Mouse (Mus musculus) midbrain, embryonic 14.5 days (tissue): ENCODE data around the gene Ptafr. TPM values are rescaled to one million over a fixed set of nuclear protein-coding genes. Genes with fewer than 3 reads are reported as not detected.

ENCODE experiments used
- ATAC-seq: fragments of 200-750 bp; cut with Nextera tagmentation; 2 replicates; pipeline ENCODE4 v1.8.0; 2017; ENCODE audit warnings: moderate number of reproducible peaks, moderate library complexity; ENCODE audit not compliant: low FRiP score, low TSS enrichment
- DNase-seq: peaks from one replicate; pipeline ENCODE4 v3.0.0-alpha.2; 2015
- H3K27ac ChIP-seq: fragments of 300-500 bp; sonication (generic); replicated peaks from 2 replicates; pipeline ENCODE4 v1.5.1; 2014; ENCODE audit warnings: mild to moderate bottlenecking, low read depth, low read length, moderate library complexity
- H3K27me3 ChIP-seq: fragments of 300-500 bp; sonication (generic); 2 replicates; pipeline ENCODE4 v1.6.1; 2014; ENCODE audit warnings: low read length, control low read depth, mixed read lengths; ENCODE audit not compliant: control insufficient read depth, insufficient read depth
- H3K36me3 ChIP-seq: fragments of 300-500 bp; sonication (generic); 2 replicates; pipeline ENCODE4 v1.6.1; 2014; ENCODE audit warnings: low read length, control low read depth; ENCODE audit not compliant: control insufficient read depth, insufficient read depth
- H3K4me1 ChIP-seq: fragments of 300-500 bp; sonication (generic); 2 replicates; pipeline ENCODE4 v1.6.1; 2014; ENCODE audit warnings: mild to moderate bottlenecking, antibody characterized with exemption, low read length, control low read depth; ENCODE audit not compliant: control insufficient read depth, insufficient read depth
- H3K4me2 ChIP-seq: fragments of 300-500 bp; sonication (generic); 2 replicates; pipeline ENCODE4 v1.6.1; 2014; ENCODE audit warnings: mild to moderate bottlenecking, low read length, moderate library complexity
- H3K4me3 ChIP-seq: fragments of 300-500 bp; sonication (generic); replicated peaks from 2 replicates; pipeline ENCODE4 v1.5.1; 2014; ENCODE audit warnings: low read depth, low read length
- H3K9ac ChIP-seq: fragments of 300-500 bp; sonication (generic); replicated peaks from 2 replicates; pipeline ENCODE4 v1.6.1; 2014; ENCODE audit warnings: mild to moderate bottlenecking, low read length, moderate library complexity
- H3K9me3 ChIP-seq: fragments of 300-500 bp; sonication (generic); 2 replicates; pipeline ENCODE4 v1.6.1; 2016; ENCODE audit warnings: low read length, control low read depth, mixed read lengths; ENCODE audit not compliant: control insufficient read depth
- WGBS: fragments of 180-500 bp; shearing (Covaris S2); extraction: QIAGEN DNeasy Blood & Tissue Kit; methylation state at CpG from one replicate; pipeline ENCODE4 v1.1.7; 2014; 5-methylcytosine and 5-hydroxymethylcytosine counted together
- polyA plus RNA-seq: library from polyadenylated mRNA; unstranded; fragments of >200 nt; fragmentation: Nextera tagmentation; extraction: Ambion mirVana; gene quantifications from 2 replicates; pipeline ENCODE4 v1.2.1, GENCODE M21; 2014

The Ptafr gene
- polyA plus RNA-seq, 1 experiment from 2014 or later: 0.37 TPM

GRCm38 (mm10) chr4:132611320-132611719 lies 47.5 kb downstream of the Ptafr start:
- H3K27ac ChIP-seq: no peak overlapping the region
- 85% methylated on average over 8 of the region's 8 CpGs for WGBS
- no peak for DNase-seq
- no peaks in the 10 kb centered on the region for H3K27me3 ChIP-seq
- H3K4me1 ChIP-seq: no peaks in the 10 kb centered on the region
- no peak overlapping the region for H3K9ac ChIP-seq
- H3K9me3 ChIP-seq: no peaks in the 10 kb centered on the region
- H3K36me3 ChIP-seq: no peaks in the 10 kb centered on the region
- no peak for ATAC-seq
- no peak overlapping the region for H3K4me2 ChIP-seq
- H3K4me3 ChIP-seq: no peak overlapping the region

GRCm38 (mm10) chr4:132617873-132618272 lies 54.0 kb downstream of the Ptafr start:
- WGBS: 90% methylated on average over 6 of the region's 6 CpGs
- no peaks in the 10 kb centered on the region for H3K27me3 ChIP-seq
- ATAC-seq (no peak), DNase-seq (no peak)
- no peak overlapping the region for H3K4me2 ChIP-seq
- H3K4me3 ChIP-seq: no peak overlapping the region
- no peak overlapping the region for H3K9ac ChIP-seq
- H3K4me1 ChIP-seq: no peaks in the 10 kb centered on the region
- H3K36me3 ChIP-seq: no peaks in the 10 kb centered on the region
- H3K27ac ChIP-seq: no peak overlapping the region
- no peaks in the 10 kb centered on the region for H3K9me3 ChIP-seq

DNA sequence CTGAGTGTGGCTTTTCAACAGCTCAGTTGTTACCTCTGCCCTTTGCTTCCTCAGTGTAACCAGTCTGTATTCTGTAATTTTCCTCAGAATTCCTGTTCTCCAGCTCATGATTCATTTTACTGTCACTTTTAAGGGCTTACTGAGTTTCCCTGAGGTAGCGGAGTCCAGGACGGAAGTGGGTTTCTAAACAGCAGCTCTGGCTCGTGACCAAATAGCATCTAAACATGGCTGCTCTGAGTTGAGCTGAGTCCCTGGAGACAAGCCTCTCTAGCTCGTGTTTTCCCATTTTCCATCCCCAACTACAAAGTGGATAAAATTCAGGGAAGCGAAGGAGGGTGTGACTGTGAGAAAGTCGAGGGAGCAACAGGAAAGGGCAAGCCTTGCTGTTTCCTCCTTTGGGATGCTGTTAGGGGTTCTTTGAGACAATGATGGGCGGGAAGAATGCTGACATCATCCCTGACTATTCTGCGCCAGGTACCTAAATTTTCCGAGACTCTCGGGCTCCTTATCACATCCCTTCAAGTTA lies 55.0 kb downstream of the Ptafr start:
- no peaks in the 10 kb centered on the region for H3K9me3 ChIP-seq
- no peaks in the 10 kb centered on the region for H3K36me3 ChIP-seq
- H3K9ac ChIP-seq: no peak overlapping the region
- H3K27ac ChIP-seq: no peak overlapping the region
- WGBS: 93% methylated on average over 10 of the region's 10 CpGs
- no peak overlapping the region for H3K4me2 ChIP-seq
- H3K27me3 ChIP-seq: no peaks in the 10 kb centered on the region
- H3K4me1 ChIP-seq: no peaks in the 10 kb centered on the region
- no peak overlapping the region for H3K4me3 ChIP-seq
- DNase-seq (no peak), ATAC-seq (no peak)

DNA sequence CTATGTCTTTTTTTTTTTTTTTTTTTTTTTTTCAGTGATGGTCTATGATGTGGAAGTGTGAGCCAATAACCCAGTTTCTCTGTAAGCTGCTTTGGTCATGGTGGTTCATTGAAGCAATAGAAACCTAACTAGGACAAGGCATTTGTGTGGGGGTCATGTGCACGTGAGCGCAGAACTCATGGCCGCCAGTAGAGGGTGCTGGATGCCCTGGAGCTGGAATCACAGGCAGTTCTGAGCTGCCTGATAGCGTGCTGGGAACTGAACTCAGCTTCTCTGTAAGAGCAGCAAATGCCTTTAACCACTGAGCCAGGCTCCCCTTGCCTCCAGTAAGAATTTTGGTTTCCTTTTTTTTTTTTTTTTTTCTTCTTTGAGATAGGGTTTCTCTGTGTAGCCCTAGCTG lies 56.3 kb downstream of the Ptafr start:
- Histone ChIP-seq H3K4me3 (no peak overlapping the region), H3K9me3 (no peaks in the 10 kb centered on the region), H3K36me3 (no peaks in the 10 kb centered on the region), H3K4me2 (no peak overlapping the region), H3K27me3 (no peaks in the 10 kb centered on the region), H3K27ac (no peak overlapping the region), H3K9ac (no peak overlapping the region), H3K4me1 (no peaks in the 10 kb centered on the region)
- 86% methylated on average over 4 of the region's 4 CpGs for WGBS
- DNase-seq (no peak), ATAC-seq (no peak)

- WGBS: 70% methylated on average over 7 of the region's 7 CpGs
- no peak for ATAC-seq
- no peaks in the 10 kb centered on the region for H3K9me3 ChIP-seq
- H3K27ac ChIP-seq: no peak overlapping the region
- no peak for DNase-seq
- H3K4me1 ChIP-seq: no peaks in the 10 kb centered on the region
- no peak overlapping the region for H3K4me2 ChIP-seq
- no peak overlapping the region for H3K4me3 ChIP-seq
- H3K27me3 ChIP-seq: no peaks in the 10 kb centered on the region
- no peak overlapping the region for H3K9ac ChIP-seq
- H3K36me3 ChIP-seq: no peaks in the 10 kb centered on the region
Observed at GRCm38 (mm10) chr4:132621287-132622068, 57.6 kb downstream of the Ptafr start.

DNA sequence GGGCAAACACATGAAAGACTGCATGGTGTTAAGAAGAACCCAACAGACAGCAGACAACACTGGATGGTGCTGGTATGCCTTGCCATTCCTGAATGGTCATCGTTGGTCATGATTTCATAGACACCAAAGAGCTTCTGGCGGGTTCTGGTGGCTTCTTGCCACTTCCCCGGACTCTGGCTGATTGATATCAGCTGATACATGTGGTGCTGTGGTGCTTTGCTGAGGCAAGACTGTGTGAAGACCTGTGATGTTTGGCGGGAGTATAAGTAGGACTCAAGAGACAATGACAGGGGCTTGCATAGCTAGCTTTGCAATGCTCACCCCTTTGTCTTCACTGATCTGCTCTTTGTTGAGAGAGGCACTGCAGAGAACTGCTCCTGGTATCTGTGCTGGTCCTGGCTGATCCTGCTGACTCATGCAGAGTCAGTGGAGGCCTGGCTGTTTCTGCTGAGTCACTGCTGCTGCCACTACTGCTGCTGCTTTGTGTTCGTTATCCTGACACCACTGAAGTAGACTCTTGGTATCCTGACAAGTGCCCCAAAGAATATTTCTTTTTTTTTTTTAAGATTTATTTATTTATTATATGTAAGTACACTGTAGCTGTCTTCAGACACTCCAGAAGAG lies 60.3 kb downstream of the Ptafr start:
- WGBS: 86% methylated on average over 5 of the region's 5 CpGs
- H3K27ac ChIP-seq: no peak overlapping the region
- no peak overlapping the region for H3K9ac ChIP-seq
- H3K4me3 ChIP-seq: no peak overlapping the region
- H3K9me3 ChIP-seq: no peaks in the 10 kb centered on the region
- DNase-seq (no peak), ATAC-seq (no peak)
- H3K27me3 ChIP-seq: no peaks in the 10 kb centered on the region
- H3K36me3 ChIP-seq: no peaks in the 10 kb centered on the region
- H3K4me1 ChIP-seq: no peaks in the 10 kb centered on the region
- H3K4me2 ChIP-seq: no peak overlapping the region

DNA sequence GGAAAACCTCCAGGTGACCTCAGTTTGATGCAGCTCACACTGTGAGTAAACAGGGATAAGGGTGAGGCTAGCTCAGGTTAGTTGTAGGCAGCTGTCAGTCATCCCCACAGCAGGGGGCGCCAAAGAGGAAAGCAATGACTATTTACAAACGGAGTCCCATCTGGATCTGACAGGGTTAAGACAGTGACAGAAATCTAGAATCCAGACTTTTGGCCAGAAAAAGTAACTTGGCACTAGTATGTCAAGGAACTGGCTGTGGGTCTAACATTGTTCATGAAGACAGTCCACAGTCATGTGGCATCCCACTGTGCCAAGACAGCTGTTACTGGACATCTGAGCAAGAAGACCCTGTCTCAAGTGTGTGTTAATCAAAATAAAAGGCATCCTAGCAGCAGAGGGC lies 65.0 kb downstream of the Ptafr start:
- H3K36me3 ChIP-seq: no peaks in the 10 kb centered on the region
- no peaks in the 10 kb centered on the region for H3K27me3 ChIP-seq
- H3K4me3 ChIP-seq: no peak overlapping the region
- no peak overlapping the region for H3K4me2 ChIP-seq
- H3K9me3 ChIP-seq: no peaks in the 10 kb centered on the region
- DNase-seq (peak; percentile 19), ATAC-seq (no peak)
- no peaks in the 10 kb centered on the region for H3K4me1 ChIP-seq
- H3K9ac ChIP-seq: no peak overlapping the region
- no peak overlapping the region for H3K27ac ChIP-seq
- 13% methylated on average over 2 of the region's 2 CpGs for WGBS
